Mouse (Mus musculus): ENCODE measurements around the gene Tkfc. TPM values are rescaled to one million over a fixed set of nuclear protein-coding genes. Genes with fewer than 3 reads are reported as not detected.
A peak's percentile ranks its signal among the peaks of the same experiment; 100 is the strongest.
"Not testable (repeated sequence)": the region's sequence is repeated elsewhere in the genome, so short reads cannot be mapped to it uniquely, and the experiment has no call there.

Gene Tkfc
- polyA plus RNA-seq, 1 experiment, result 0.31 TPM

- Histone ChIP-seq H3K4me3 (replicated peaks) (peak within 1 kb of the TSS; percentile 88), H3K9me3 (ENCODE audit: control insufficient read depth, low read length) (no peaks in the 10 kb centered on the region), H3K27me3 (ENCODE audit: control insufficient read depth) (no peaks in the 10 kb centered on the region), H3K4me1 (ENCODE audit: control insufficient read depth) (peaks cover 39% of the 10 kb centered on the region), H3K36me3 (ENCODE audit: control insufficient read depth) (peaks cover 40% of the 10 kb centered on the region)
- TF ChIP-seq GATA1 (IDR thresholded peaks at IDR 0.05; ENCODE audit: low read length) (no peak), TAL1 (IDR thresholded peaks at IDR 0.05; ENCODE audit: low read length) (no peak)
Measured at GRCm38 (mm10) chr19:10576690-10577561, 28.5 kb downstream of the Tkfc start, which contains the start of the genes Cyb561a3 and Tmem138. Gene Cyb561a3 (plus strand): TSS chr19:10577172. Gene Tmem138 (minus strand): TSS chr19:10577362.

- H3K36me3 ChIP-seq (ENCODE audit: control insufficient read depth), result peaks cover 48% of the 10 kb centered on the region
- no peak for TF ChIP-seq TAL1 (IDR thresholded peaks at IDR 0.05; ENCODE audit: low read length)
- TF ChIP-seq GATA1 (IDR thresholded peaks at IDR 0.05; ENCODE audit: low read length), result no peak
- H3K27me3 ChIP-seq (ENCODE audit: control insufficient read depth), result no peaks in the 10 kb centered on the region
- H3K4me1 ChIP-seq (ENCODE audit: control insufficient read depth), result peaks cover 6% of the 10 kb centered on the region
- H3K9me3 ChIP-seq (ENCODE audit: control insufficient read depth, low read length), result 0 out of 2 replicates have a peak, but pooled peaks cover 2% of the 10 kb centered on the region
- no peak overlapping the region for H3K4me3 ChIP-seq (replicated peaks)
Measured at GRCm38 (mm10) chr19:10569627-10570026, 35.8 kb downstream of the Tkfc start.

- no peak for TF ChIP-seq GATA1 (IDR thresholded peaks at IDR 0.05; ENCODE audit: low read length)
- no peak for TF ChIP-seq TAL1 (IDR thresholded peaks at IDR 0.05; ENCODE audit: low read length)
- H3K36me3 ChIP-seq (ENCODE audit: control insufficient read depth), result peaks cover 7% of the 10 kb centered on the region
- H3K4me3 ChIP-seq (replicated peaks), result no peak overlapping the region
- peaks cover 6% of the 10 kb centered on the region for H3K4me1 ChIP-seq (ENCODE audit: control insufficient read depth)
- H3K27me3 ChIP-seq (ENCODE audit: control insufficient read depth), result no peaks in the 10 kb centered on the region; the same call in 1 of the 2 replicates
- 0 out of 2 replicates have a peak, but pooled peaks cover 2% of the 10 kb centered on the region for H3K9me3 ChIP-seq (ENCODE audit: control insufficient read depth, low read length)
Measured at GRCm38 (mm10) chr19:10565217-10565616, 40.2 kb downstream of the Tkfc start.

- H3K36me3 ChIP-seq (ENCODE audit: control insufficient read depth), result no peaks in the 10 kb centered on the region; the same call in 1 of the 2 replicates
- no peak overlapping the region for H3K4me3 ChIP-seq (replicated peaks)
- H3K9me3 ChIP-seq (ENCODE audit: control insufficient read depth, low read length), result 0 out of 2 replicates have a peak, but pooled peaks cover 2% of the 10 kb centered on the region
- no peak for TF ChIP-seq TAL1 (IDR thresholded peaks at IDR 0.05; ENCODE audit: low read length)
- no peak for TF ChIP-seq GATA1 (IDR thresholded peaks at IDR 0.05; ENCODE audit: low read length)
- peaks cover 6% of the 10 kb centered on the region for H3K4me1 ChIP-seq (ENCODE audit: control insufficient read depth)
- H3K27me3 ChIP-seq (ENCODE audit: control insufficient read depth), result no peaks in the 10 kb centered on the region; the same call in 1 of the 2 replicates
Measured at GRCm38 (mm10) chr19:10564278-10564677, 41.2 kb downstream of the Tkfc start.

GRCm38 (mm10) chr19:10562351-10562750, 43.1 kb downstream of the Tkfc start:
- H3K4me3 ChIP-seq (replicated peaks), result no peak overlapping the region
- 0 out of 2 replicates have a peak, but pooled peaks cover under 1% of the 10 kb centered on the region for H3K9me3 ChIP-seq (ENCODE audit: control insufficient read depth, low read length)
- H3K36me3 ChIP-seq (ENCODE audit: control insufficient read depth), result no peaks in the 10 kb centered on the region
- peaks cover 4% of the 10 kb centered on the region for H3K4me1 ChIP-seq (ENCODE audit: control insufficient read depth)
- no peaks in the 10 kb centered on the region; the same call in 1 of the 2 replicates for H3K27me3 ChIP-seq (ENCODE audit: control insufficient read depth)
- no peak for TF ChIP-seq GATA1 (IDR thresholded peaks at IDR 0.05; ENCODE audit: low read length)
- TF ChIP-seq TAL1 (IDR thresholded peaks at IDR 0.05; ENCODE audit: low read length), result no peak

GRCm38 (mm10) chr19:10561558-10562314, 43.7 kb downstream of the Tkfc start:
- peaks cover 7% of the 10 kb centered on the region for H3K4me1 ChIP-seq (ENCODE audit: control insufficient read depth)
- no peaks in the 10 kb centered on the region; the same call in 1 of the 2 replicates for H3K27me3 ChIP-seq (ENCODE audit: control insufficient read depth)
- no peaks in the 10 kb centered on the region for H3K9me3 ChIP-seq (ENCODE audit: control insufficient read depth, low read length)
- TF ChIP-seq TAL1 (IDR thresholded peaks at IDR 0.05; ENCODE audit: low read length) (no peak), GATA1 (IDR thresholded peaks at IDR 0.05; ENCODE audit: low read length) (no peak)
- H3K4me3 ChIP-seq (replicated peaks), result no peak overlapping the region
- H3K36me3 ChIP-seq (ENCODE audit: control insufficient read depth), result no peaks in the 10 kb centered on the region

GRCm38 (mm10) chr19:10560108-10560507, 45.3 kb downstream of the Tkfc start:
- TF ChIP-seq GATA1 (IDR thresholded peaks at IDR 0.05; ENCODE audit: low read length) (no peak), TAL1 (IDR thresholded peaks at IDR 0.05; ENCODE audit: low read length) (no peak)
- H3K4me3 ChIP-seq (replicated peaks), result no peak overlapping the region
- no peaks in the 10 kb centered on the region for H3K9me3 ChIP-seq (ENCODE audit: control insufficient read depth, low read length)
- no peaks in the 10 kb centered on the region for H3K36me3 ChIP-seq (ENCODE audit: control insufficient read depth)
- no peaks in the 10 kb centered on the region; the same call in 1 of the 2 replicates for H3K27me3 ChIP-seq (ENCODE audit: control insufficient read depth)
- peaks cover 18% of the 10 kb centered on the region for H3K4me1 ChIP-seq (ENCODE audit: control insufficient read depth)

- not testable (repeated sequence) for H3K4me3 ChIP-seq (replicated peaks); H3K27me3 ChIP-seq (ENCODE audit: control insufficient read depth); H3K36me3 ChIP-seq (ENCODE audit: control insufficient read depth); H3K9me3 ChIP-seq (ENCODE audit: control insufficient read depth, low read length)
- H3K4me1 ChIP-seq (ENCODE audit: control insufficient read depth), result peaks cover 26% of the 10 kb centered on the region
Measured at GRCm38 (mm10) chr19:10557837-10558375, 47.5 kb downstream of the Tkfc start.
